Mouse (Mus musculus) C2C12 (cell line): ENCODE measurements around the gene Tex101. TPM values are rescaled to one million over a fixed set of nuclear protein-coding genes. Genes with fewer than 3 reads are reported as not detected.
"Not testable (repeated sequence)": the region's sequence is repeated elsewhere in the genome, so short reads cannot be mapped to it uniquely, and the experiment has no call there.

Experiments
- H3K27me3 ChIP-seq: one replicate; pipeline ENCODE4 v1.6.1; 2011; ENCODE audit not compliant: control insufficient read depth, insufficient read depth, insufficient read length
- H3K36me3 ChIP-seq: one replicate; pipeline ENCODE4 v1.6.1; 2011; ENCODE audit not compliant: control insufficient read depth, insufficient read depth
- H3K4me3 ChIP-seq: one replicate; pipeline ENCODE4 v1.5.1; 2011; ENCODE audit warnings: mild to moderate bottlenecking, control low read depth; ENCODE audit not compliant: poor library complexity, insufficient read depth, severe bottlenecking
- H3K79me2 ChIP-seq: one replicate; pipeline ENCODE4 v1.6.1; 2011; ENCODE audit not compliant: control insufficient read depth, insufficient read depth
- H3K79me3 ChIP-seq: one replicate; pipeline ENCODE4 v1.6.1; 2011; ENCODE audit warnings: low read depth, control low read depth
- H3ac ChIP-seq: one replicate; pipeline ENCODE3; 2011; ENCODE audit warnings: low read depth; ENCODE audit not compliant: control insufficient read depth, insufficient read length
- CEBPB ChIP-seq: IDR thresholded peaks from one replicate; pipeline ENCODE4 v1.6.1; 2011; ENCODE audit warnings: low read depth, mild to moderate bottlenecking, control low read depth, moderate library complexity
- CTCF ChIP-seq: IDR thresholded peaks from one replicate; pipeline ENCODE4 v1.5.1; 2011; ENCODE audit not compliant: control insufficient read depth, insufficient read depth, insufficient read length
- FOSL1 ChIP-seq: IDR thresholded peaks from one replicate; pipeline ENCODE4 v1.8.0; 2011; ENCODE audit warnings: mild to moderate bottlenecking, low read length; ENCODE audit not compliant: poor library complexity, insufficient read depth, severe bottlenecking
- MAX ChIP-seq: IDR thresholded peaks from one replicate; pipeline ENCODE4 v1.6.1; 2011; ENCODE audit warnings: mild to moderate bottlenecking, control low read depth
- MYOD1 ChIP-seq: IDR thresholded peaks from one replicate; pipeline ENCODE4 v1.6.1; 2011; ENCODE audit warnings: low read depth; ENCODE audit not compliant: control insufficient read depth, insufficient read length
- MYOG ChIP-seq: IDR thresholded peaks from one replicate; pipeline ENCODE4 v1.6.1; 2011; ENCODE audit not compliant: control insufficient read depth, insufficient read length; ENCODE audit errors: extremely low read depth
- USF1 ChIP-seq: IDR thresholded peaks from one replicate; pipeline ENCODE4 v1.6.1; 2011; ENCODE audit warnings: low read depth, mild to moderate bottlenecking, control low read depth, moderate library complexity
- polyA plus RNA-seq: library from polyadenylated mRNA; unstranded; fragments of >200 nt; fragmentation: generic; extraction: Trizol; gene quantifications from one replicate; pipeline ENCODE4 v1.2.1, GENCODE M21; 2012; ENCODE audit warnings: missing spikeins

Gene Tex101
- polyA plus RNA-seq, 1 experiment: not detected

- Histone ChIP-seq H3ac (no peak overlapping the region), H3K79me3 (no peaks in the 10 kb centered on the region), H3K36me3 (no peaks in the 10 kb centered on the region), H3K27me3 (no peaks in the 10 kb centered on the region), H3K4me3 (no peak overlapping the region), H3K79me2 (no peaks in the 10 kb centered on the region)
- TF ChIP-seq FOSL1 (no peak), MYOD1 (no peak), MYOG (no peak), CTCF (no peak)
Observed at GRCm38 (mm10) chr7:24629672-24630071, 46.8 kb downstream of the Tex101 start.

GRCm38 (mm10) chr7:24628685-24629610, 47.5 kb downstream of the Tex101 start:
- Histone ChIP-seq H3K79me3 (no peaks in the 10 kb centered on the region), H3K27me3 (no peaks in the 10 kb centered on the region), H3K79me2 (no peaks in the 10 kb centered on the region), H3K36me3 (no peaks in the 10 kb centered on the region), H3ac (no peak overlapping the region), H3K4me3 (no peak overlapping the region)
- TF ChIP-seq MAX (no peak), CEBPB (no peak), MYOD1 (no peak), MYOG (no peak), USF1 (no peak), FOSL1 (no peak), CTCF (no peak)

GRCm38 (mm10) chr7:24622967-24623366, 53.5 kb downstream of the Tex101 start:
- TF ChIP-seq MAX (no peak), MYOD1 (no peak), CEBPB (no peak), FOSL1 (no peak), CTCF (no peak), MYOG (no peak), USF1 (no peak)
- Histone ChIP-seq H3K36me3 (no peaks in the 10 kb centered on the region), H3K79me2 (no peaks in the 10 kb centered on the region), H3K79me3 (no peaks in the 10 kb centered on the region), H3K27me3 (no peaks in the 10 kb centered on the region), H3ac (no peak overlapping the region), H3K4me3 (no peak overlapping the region)

GRCm38 (mm10) chr7:24621193-24621592, 55.3 kb downstream of the Tex101 start:
- Histone ChIP-seq H3K4me3 (no peak overlapping the region), H3K27me3 (no peaks in the 10 kb centered on the region), H3K36me3 (peaks cover 5% of the 10 kb centered on the region), H3ac (no peak overlapping the region), H3K79me3 (no peaks in the 10 kb centered on the region), H3K79me2 (no peaks in the 10 kb centered on the region)
- TF ChIP-seq MYOD1 (no peak), CEBPB (no peak), MYOG (no peak), USF1 (no peak), MAX (no peak), FOSL1 (no peak), CTCF (no peak)

- Histone ChIP-seq H3K79me2 (no peaks in the 10 kb centered on the region), H3K36me3 (peaks cover 5% of the 10 kb centered on the region), H3K4me3 (no peak overlapping the region), H3ac (no peak overlapping the region), H3K79me3 (no peaks in the 10 kb centered on the region), H3K27me3 (no peaks in the 10 kb centered on the region)
- TF ChIP-seq MAX: no peak
- no peak for TF ChIP-seq CTCF
- no peak for TF ChIP-seq USF1
- no peak for TF ChIP-seq FOSL1
- TF ChIP-seq CEBPB: no peak
- TF ChIP-seq MYOG: no peak
- no peak for TF ChIP-seq MYOD1
Observed at GRCm38 (mm10) chr7:24619671-24620397, 56.6 kb downstream of the Tex101 start.

GRCm38 (mm10) chr7:24618374-24618773, 58.1 kb downstream of the Tex101 start:
- not testable (repeated sequence) for H3ac ChIP-seq, H3K4me3 ChIP-seq, H3K36me3 ChIP-seq, H3K79me3 ChIP-seq, H3K27me3 ChIP-seq, H3K79me2 ChIP-seq
